Mouse (Mus musculus) limb, embryonic 10.5 days (tissue): Measurements from ENCODE around the gene Eps8l3. TPM values are rescaled to one million over a fixed set of nuclear protein-coding genes. Genes with fewer than 3 reads are reported as not detected.

Experiments used
- DNase-seq: peaks from one replicate; pipeline ENCODE4 v3.0.0-alpha.2; 2017; ENCODE audit warnings: low spot score
- H3K27ac ChIP-seq: fragments of 300-500 bp; sonication (generic); 2 replicates; pipeline ENCODE4 v1.5.1; 2016; ENCODE audit warnings: mild to moderate bottlenecking
- H3K27me3 ChIP-seq: fragments of 300-500 bp; sonication (generic); 2 replicates; pipeline ENCODE4 v1.6.1; 2016; ENCODE audit warnings: low read depth, mild to moderate bottlenecking; ENCODE audit not compliant: poor library complexity, severe bottlenecking
- H3K36me3 ChIP-seq: fragments of 300-500 bp; sonication (generic); 2 replicates; pipeline ENCODE4 v1.6.1; 2016; ENCODE audit warnings: mild to moderate bottlenecking, moderate library complexity
- H3K4me1 ChIP-seq: fragments of 300-500 bp; sonication (generic); 2 replicates; pipeline ENCODE4 v1.6.1; 2016
- H3K4me3 ChIP-seq: fragments of 300-500 bp; sonication (generic); 2 replicates; pipeline ENCODE4 v1.5.1; 2016; ENCODE audit warnings: mild to moderate bottlenecking, moderate library complexity
- H3K9me3 ChIP-seq: fragments of 300-500 bp; sonication (generic); replicated peaks from 2 replicates; pipeline ENCODE4 v1.6.1; 2016; ENCODE audit warnings: mild to moderate bottlenecking
- WGBS: fragments of 180-500 bp; shearing (Covaris S2); methylation state at CpG from one replicate; pipeline ENCODE4 v1.1.7; 2016; 5-methylcytosine and 5-hydroxymethylcytosine counted together
- polyA plus RNA-seq: library from polyadenylated mRNA; unstranded; fragments of >200 nt; fragmentation: Nextera tagmentation; extraction: Ambion mirVana; gene quantifications from 2 replicates; pipeline ENCODE4 v1.2.1, GENCODE M21; 2016

The Eps8l3 gene
- polyA plus RNA-seq, 1 experiment from 2014 or later = not detected

- Histone ChIP-seq H3K27ac (no peak overlapping the region), H3K4me3 (no peak overlapping the region), H3K9me3 (no peaks in the 10 kb centered on the region), H3K27me3 (no peaks in the 10 kb centered on the region), H3K4me1 (peaks cover 23% of the 10 kb centered on the region), H3K36me3 (no peaks in the 10 kb centered on the region)
- WGBS = 93% methylated on average over 3 of the region's 3 CpGs
- DNase-seq = no peak
Observed at GRCm38 (mm10) chr3:107843406-107843805, 33.6 kb upstream of the Eps8l3 start.

- Histone ChIP-seq H3K36me3 (no peaks in the 10 kb centered on the region), H3K4me3 (no peak overlapping the region), H3K27me3 (no peaks in the 10 kb centered on the region), H3K9me3 (no peaks in the 10 kb centered on the region), H3K27ac (no peak overlapping the region), H3K4me1 (peaks cover 29% of the 10 kb centered on the region)
- 92% methylated on average over 3 of the region's 3 CpGs for WGBS
- no peak for DNase-seq
Observed at GRCm38 (mm10) chr3:107844001-107844400, 33.0 kb upstream of the Eps8l3 start.

GRCm38 (mm10) chr3:107844499-107844898, 32.5 kb upstream of the Eps8l3 start:
- Histone ChIP-seq H3K36me3 (no peaks in the 10 kb centered on the region), H3K4me1 (peaks cover 34% of the 10 kb centered on the region), H3K27ac (no peak overlapping the region), H3K4me3 (no peak overlapping the region), H3K27me3 (no peaks in the 10 kb centered on the region), H3K9me3 (no peaks in the 10 kb centered on the region)
- 80% methylated on average over 2 of the region's 2 CpGs for WGBS
- no peak for DNase-seq

- no peak for DNase-seq
- WGBS = 89% methylated on average over 1 of the region's 1 CpGs
- no peak overlapping the region for H3K27ac ChIP-seq
- H3K36me3 ChIP-seq = no peaks in the 10 kb centered on the region
- peaks cover 43% of the 10 kb centered on the region for H3K4me1 ChIP-seq
- H3K9me3 ChIP-seq = no peaks in the 10 kb centered on the region
- no peaks in the 10 kb centered on the region for H3K27me3 ChIP-seq
- no peak overlapping the region for H3K4me3 ChIP-seq
Observed at GRCm38 (mm10) chr3:107846175-107846574, 30.9 kb upstream of the Eps8l3 start.

GRCm38 (mm10) chr3:107846835-107847234, 30.2 kb upstream of the Eps8l3 start:
- Histone ChIP-seq H3K27me3 (no peaks in the 10 kb centered on the region), H3K4me3 (no peak overlapping the region), H3K36me3 (no peaks in the 10 kb centered on the region), H3K27ac (no peak overlapping the region), H3K9me3 (no peaks in the 10 kb centered on the region), H3K4me1 (peaks cover 44% of the 10 kb centered on the region)
- WGBS = 91% methylated on average over 3 of the region's 3 CpGs
- no peak for DNase-seq

- peaks cover 54% of the 10 kb centered on the region for H3K4me1 ChIP-seq
- WGBS = 47% methylated on average over 4 of the region's 4 CpGs
- H3K9me3 ChIP-seq = no peaks in the 10 kb centered on the region
- H3K36me3 ChIP-seq = no peaks in the 10 kb centered on the region
- no peaks in the 10 kb centered on the region for H3K27me3 ChIP-seq
- DNase-seq = no peak
- H3K4me3 ChIP-seq = no peak overlapping the region
- peak overlapping the region; percentile 51 for H3K27ac ChIP-seq
Observed at GRCm38 (mm10) chr3:107848126-107848525, 28.9 kb upstream of the Eps8l3 start.

GRCm38 (mm10) chr3:107849000-107849692, 27.9 kb upstream of the Eps8l3 start:
- no peaks in the 10 kb centered on the region for H3K27me3 ChIP-seq
- no peaks in the 10 kb centered on the region for H3K36me3 ChIP-seq
- no peak for DNase-seq
- WGBS = 68% methylated on average over 6 of the region's 6 CpGs
- peaks cover 56% of the 10 kb centered on the region for H3K4me1 ChIP-seq
- no peak overlapping the region for H3K4me3 ChIP-seq
- H3K27ac ChIP-seq = peak overlapping the region; percentile 85
- no peaks in the 10 kb centered on the region for H3K9me3 ChIP-seq

GRCm38 (mm10) chr3:107849693-107850031, 27.4 kb upstream of the Eps8l3 start:
- Histone ChIP-seq H3K4me3 (no peak overlapping the region), H3K36me3 (no peaks in the 10 kb centered on the region), H3K4me1 (peaks cover 56% of the 10 kb centered on the region), H3K27ac (peak overlapping the region; percentile 85), H3K27me3 (no peaks in the 10 kb centered on the region), H3K9me3 (no peaks in the 10 kb centered on the region)
- 55% methylated on average over 2 of the region's 2 CpGs for WGBS
- DNase-seq = no peak

GRCm38 (mm10) chr3:107850418-107851031, 26.5 kb upstream of the Eps8l3 start:
- H3K4me3 ChIP-seq = peak overlapping the region; percentile 38
- peaks cover 65% of the 10 kb centered on the region for H3K4me1 ChIP-seq
- DNase-seq = peak; percentile 75

GRCm38 (mm10) chr3:107852786-107853185, 24.2 kb upstream of the Eps8l3 start:
- Histone ChIP-seq H3K9me3 (no peaks in the 10 kb centered on the region), H3K27ac (peak overlapping the region; percentile 22), H3K36me3 (no peaks in the 10 kb centered on the region), H3K27me3 (no peaks in the 10 kb centered on the region), H3K4me3 (no peak overlapping the region), H3K4me1 (peaks cover 69% of the 10 kb centered on the region)
- 63% methylated on average over 7 of the region's 7 CpGs for WGBS
- DNase-seq = no peak

More at GRCm38 (mm10) chr3:107850418-107851031, 26.5 kb upstream of the Eps8l3 start:
- 3% methylated on average over 12 of the region's 12 CpGs for WGBS
- H3K36me3 ChIP-seq = no peaks in the 10 kb centered on the region
- peak overlapping the region; percentile 85 for H3K27ac ChIP-seq
- no peaks in the 10 kb centered on the region for H3K9me3 ChIP-seq
- no peaks in the 10 kb centered on the region for H3K27me3 ChIP-seq

- WGBS = 89% methylated on average over 17 of the region's 17 CpGs
- peaks cover 65% of the 10 kb centered on the region for H3K4me1 ChIP-seq
- DNase-seq = no peak
- no peaks in the 10 kb centered on the region for H3K9me3 ChIP-seq
- H3K4me3 ChIP-seq = no peak overlapping the region
- H3K27ac ChIP-seq = peak overlapping the region; percentile 22
- H3K27me3 ChIP-seq = no peaks in the 10 kb centered on the region
- no peaks in the 10 kb centered on the region for H3K36me3 ChIP-seq
Observed at GRCm38 (mm10) chr3:107853232-107854181, 23.5 kb upstream of the Eps8l3 start.

- Histone ChIP-seq H3K27ac (peak overlapping the region; percentile 70), H3K36me3 (no peaks in the 10 kb centered on the region), H3K4me3 (no peak overlapping the region), H3K4me1 (peaks cover 48% of the 10 kb centered on the region), H3K27me3 (no peaks in the 10 kb centered on the region), H3K9me3 (no peaks in the 10 kb centered on the region)
- DNase-seq = peak; percentile 75
- 36% methylated on average over 13 of the region's 13 CpGs for WGBS
Observed at GRCm38 (mm10) chr3:107855368-107855767, 21.7 kb upstream of the Eps8l3 start.

GRCm38 (mm10) chr3:107857646-107858045, 19.4 kb upstream of the Eps8l3 start:
- H3K36me3 ChIP-seq = no peaks in the 10 kb centered on the region
- no peaks in the 10 kb centered on the region for H3K27me3 ChIP-seq
- no peak overlapping the region for H3K27ac ChIP-seq
- H3K4me3 ChIP-seq = no peak overlapping the region
- H3K9me3 ChIP-seq = no peaks in the 10 kb centered on the region
- H3K4me1 ChIP-seq = peaks cover 26% of the 10 kb centered on the region
- DNase-seq = no peak
- WGBS = 66% methylated on average over 6 of the region's 6 CpGs
